Mouse (Mus musculus) myocyte (in vitro differentiated cells): Measurements from ENCODE around the gene Aff3. TPM values are rescaled to one million over a fixed set of nuclear protein-coding genes. Genes with fewer than 3 reads are reported as not detected.

Experiments
- H3K27me3 ChIP-seq: one replicate; pipeline ENCODE4 v1.6.1; 2011; ENCODE audit not compliant: control insufficient read depth, insufficient read depth, insufficient read length
- H3K36me3 ChIP-seq: one replicate; pipeline ENCODE4 v1.6.1; 2011; ENCODE audit not compliant: control insufficient read depth, insufficient read depth
- H3K4me2 ChIP-seq: one replicate; pipeline ENCODE4 v1.6.1; 2011; ENCODE audit warnings: low read depth, control low read depth
- H3K4me3 ChIP-seq: one replicate; pipeline ENCODE4 v1.5.1; 2011; ENCODE audit warnings: mild to moderate bottlenecking, control low read depth, moderate library complexity
- H3K79me2 ChIP-seq: one replicate; pipeline ENCODE4 v1.6.1; 2011; ENCODE audit not compliant: control insufficient read depth, insufficient read depth
- H3ac ChIP-seq: one replicate; pipeline ENCODE4 v1.6.1; 2011; ENCODE audit not compliant: control insufficient read depth, insufficient read length
- CEBPB ChIP-seq: IDR thresholded peaks from 2 replicates; pipeline ENCODE4 v1.6.1; 2011; ENCODE audit warnings: mild to moderate bottlenecking, moderate library complexity; ENCODE audit not compliant: poor library complexity, insufficient read depth, severe bottlenecking
- E2F4 ChIP-seq: IDR thresholded peaks from one replicate; pipeline ENCODE4 v1.6.1; 2011; ENCODE audit warnings: mild to moderate bottlenecking, control low read depth, moderate library complexity; ENCODE audit not compliant: insufficient read depth
- MAX ChIP-seq: IDR thresholded peaks from one replicate; pipeline ENCODE4 v1.6.1; 2011; ENCODE audit warnings: low read depth, mild to moderate bottlenecking, control low read depth
- MYOD1 ChIP-seq, 3 experiments: IDR thresholded peaks; one replicate each; pipeline ENCODE4 v1.6.1; 2011; ENCODE audit warnings: control low read depth in 2 of 3, low read depth in 2 of 3, mild to moderate bottlenecking in 2 of 3, moderate library complexity in 1 of 3; ENCODE audit not compliant: insufficient read length in 2 of 3, control insufficient read depth in 1 of 3
- MYOG ChIP-seq, 3 experiments: IDR thresholded peaks; one replicate each; pipeline ENCODE4 v1.6.1; 2011; ENCODE audit warnings: control low read depth in 2 of 3, low read depth in 2 of 3, mild to moderate bottlenecking in 2 of 3; ENCODE audit not compliant: insufficient read length in 2 of 3, control insufficient read depth in 1 of 3, insufficient read depth in 1 of 3
- POLR2A ChIP-seq: IDR thresholded peaks from one replicate; pipeline ENCODE4 v1.6.1; 2011; ENCODE audit warnings: low read depth, mild to moderate bottlenecking, control low read depth, moderate library complexity; ENCODE audit not compliant: insufficient read length
- POLR2AphosphoS2 ChIP-seq: IDR thresholded peaks from one replicate; pipeline ENCODE4 v1.6.1; 2011; ENCODE audit warnings: low read depth, control low read depth; ENCODE audit not compliant: insufficient read length
- REST ChIP-seq: IDR thresholded peaks from one replicate; pipeline ENCODE4 v1.6.1; 2011; ENCODE audit warnings: mild to moderate bottlenecking, control low read depth, moderate library complexity; ENCODE audit not compliant: insufficient read depth, insufficient read length
- SRF ChIP-seq: IDR thresholded peaks from one replicate; pipeline ENCODE4 v1.6.1; 2011; ENCODE audit warnings: low read depth; ENCODE audit not compliant: control insufficient read depth, insufficient read length
- TCF12 ChIP-seq: IDR thresholded peaks from one replicate; pipeline ENCODE4 v1.6.1; 2011; ENCODE audit warnings: mild to moderate bottlenecking, control low read depth; ENCODE audit not compliant: poor library complexity, insufficient read depth, severe bottlenecking
- TCF3 ChIP-seq: IDR thresholded peaks from one replicate; pipeline ENCODE4 v1.6.1; 2011; ENCODE audit warnings: low read depth, control low read depth; ENCODE audit not compliant: insufficient read length
- USF1 ChIP-seq: IDR thresholded peaks from one replicate; pipeline ENCODE4 v1.6.1; 2011; ENCODE audit warnings: low read depth, mild to moderate bottlenecking, control low read depth, moderate library complexity
- polyA plus RNA-seq: library from polyadenylated mRNA; unstranded; fragments of >200 nt; fragmentation: generic; extraction: Trizol; gene quantifications from one replicate; pipeline ENCODE4 v1.2.1, GENCODE M21; 2012; ENCODE audit warnings: missing spikeins

Aff3 gene
- polyA plus RNA-seq, 1 experiment, result not detected

- no peaks in the 10 kb centered on the region for H3K27me3 ChIP-seq
- no peaks in the 10 kb centered on the region for H3K36me3 ChIP-seq
- H3K4me3 ChIP-seq, result no peak overlapping the region
- no peak overlapping the region for H3ac ChIP-seq
- no peaks in the 10 kb centered on the region for H3K79me2 ChIP-seq
- TF ChIP-seq TCF3 (no peak), USF1 (no peak), SRF (no peak), POLR2A (no peak), E2F4 (no peak), MYOG (IDR thresholded peaks at IDR 0.05; ENCODE audit: control insufficient read depth in 1 of 3, insufficient read depth in 1 of 3, insufficient read length in 2 of 3, low read depth in 2 of 3) (no peak), REST (no peak), POLR2AphosphoS2 (no peak), TCF12 (no peak), CEBPB (no peak)
- H3K4me2 ChIP-seq, result no peak overlapping the region
Observed at GRCm38 (mm10) chr1:38401856-38402255, 262.9 kb downstream of the Aff3 start.

GRCm38 (mm10) chr1:38399269-38399668 lies 265.5 kb downstream of the Aff3 start:
- Histone ChIP-seq H3K27me3 (no peaks in the 10 kb centered on the region), H3K4me2 (no peak overlapping the region), H3ac (no peak overlapping the region), H3K36me3 (no peaks in the 10 kb centered on the region), H3K79me2 (no peaks in the 10 kb centered on the region), H3K4me3 (no peak overlapping the region)
- TF ChIP-seq SRF, result no peak
- TF ChIP-seq MYOG (IDR thresholded peaks at IDR 0.05; ENCODE audit: control insufficient read depth in 1 of 3, insufficient read depth in 1 of 3, insufficient read length in 2 of 3, low read depth in 2 of 3), result no peak
- TF ChIP-seq TCF3, result no peak
- no peak for TF ChIP-seq E2F4
- no peak for TF ChIP-seq USF1
- no peak for TF ChIP-seq MAX
- TF ChIP-seq REST, result no peak
- no peak for TF ChIP-seq POLR2A
- no peak for TF ChIP-seq POLR2AphosphoS2
- no peak for TF ChIP-seq CEBPB
- TF ChIP-seq MYOD1 (IDR thresholded peaks at IDR 0.05; ENCODE audit: control insufficient read depth in 1 of 3, insufficient read length in 2 of 3, low read depth in 2 of 3), result no peak
- no peak for TF ChIP-seq TCF12

GRCm38 (mm10) chr1:38398566-38398965 lies 266.2 kb downstream of the Aff3 start:
- Histone ChIP-seq H3K4me3 (no peak overlapping the region), H3K36me3 (no peaks in the 10 kb centered on the region), H3K4me2 (peak overlapping the region; percentile 12), H3K27me3 (no peaks in the 10 kb centered on the region), H3ac (no peak overlapping the region), H3K79me2 (no peaks in the 10 kb centered on the region)
- TF ChIP-seq POLR2AphosphoS2 (no peak), SRF (no peak), MYOG (IDR thresholded peaks at IDR 0.05; ENCODE audit: control insufficient read depth in 1 of 3, insufficient read depth in 1 of 3, insufficient read length in 2 of 3, low read depth in 2 of 3) (no peak), MYOD1 (IDR thresholded peaks at IDR 0.05; ENCODE audit: control insufficient read depth in 1 of 3, insufficient read length in 2 of 3, low read depth in 2 of 3) (no peak), TCF12 (no peak), TCF3 (no peak), MAX (no peak), POLR2A (no peak), E2F4 (no peak), REST (no peak), CEBPB (no peak), USF1 (no peak)

- no peaks in the 10 kb centered on the region for H3K79me2 ChIP-seq
- peaks cover 13% of the 10 kb centered on the region for H3K27me3 ChIP-seq
- H3K4me2 ChIP-seq, result no peak overlapping the region
- no peaks in the 10 kb centered on the region for H3K36me3 ChIP-seq
- TF ChIP-seq REST (no peak), USF1 (no peak), TCF3 (no peak), MAX (no peak), CEBPB (no peak), TCF12 (no peak), POLR2AphosphoS2 (no peak), SRF (no peak), E2F4 (no peak), POLR2A (no peak), MYOD1 (IDR thresholded peaks at IDR 0.05; ENCODE audit: control insufficient read depth in 1 of 3, insufficient read length in 2 of 3, low read depth in 2 of 3) (no peak), MYOG (IDR thresholded peaks at IDR 0.05; ENCODE audit: control insufficient read depth in 1 of 3, insufficient read depth in 1 of 3, insufficient read length in 2 of 3, low read depth in 2 of 3) (no peak)
- H3ac ChIP-seq, result no peak overlapping the region
- H3K4me3 ChIP-seq, result no peak overlapping the region
Observed at GRCm38 (mm10) chr1:38395194-38395681, 269.5 kb downstream of the Aff3 start.
